Mouse (Mus musculus) testis, postnatal 10 days (tissue): ENCODE data around the gene Rufy3.

ENCODE experiments used
- DNase-seq: peaks from one replicate; pipeline ENCODE4 v3.0.0; 2021; ENCODE audit warnings: low spot score

The Rufy3 gene

DNA sequence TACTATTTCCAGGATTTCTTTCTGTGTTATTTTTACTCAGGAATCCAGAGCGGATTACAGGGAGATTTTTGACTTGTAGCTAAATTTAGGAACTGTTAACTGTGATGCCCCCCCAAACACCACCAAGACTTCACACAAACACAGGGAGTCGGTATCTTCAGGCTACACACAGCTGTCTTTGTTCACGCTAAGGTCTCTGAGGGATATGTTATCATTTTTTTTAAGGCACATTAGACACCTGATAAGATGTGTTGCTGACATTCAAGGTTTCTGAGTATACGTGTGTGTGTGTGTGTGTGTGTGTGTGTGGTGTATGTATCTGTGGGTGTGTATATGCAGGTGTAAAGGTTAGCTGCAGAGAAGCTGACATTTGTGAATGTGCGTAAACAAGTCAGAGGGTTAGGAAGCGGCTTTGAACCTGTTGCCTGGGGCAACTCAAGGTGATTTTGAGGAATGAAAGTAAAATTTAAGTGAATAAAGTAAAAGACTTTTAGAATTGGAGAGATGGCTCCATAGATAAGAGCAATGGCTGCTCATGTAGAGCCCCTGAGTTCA lies 121.0 kb downstream of the Rufy3 start:
- DNase-seq: no peak

- DNase-seq: no peak
These were observed 123.2 kb downstream of the Rufy3 start for GRCm38 (mm10) chr5:88687996-88688406.

GRCm38 (mm10) chr5:88688583-88689187 lies 123.8 kb downstream of the Rufy3 start:
- no peak for DNase-seq

DNA sequence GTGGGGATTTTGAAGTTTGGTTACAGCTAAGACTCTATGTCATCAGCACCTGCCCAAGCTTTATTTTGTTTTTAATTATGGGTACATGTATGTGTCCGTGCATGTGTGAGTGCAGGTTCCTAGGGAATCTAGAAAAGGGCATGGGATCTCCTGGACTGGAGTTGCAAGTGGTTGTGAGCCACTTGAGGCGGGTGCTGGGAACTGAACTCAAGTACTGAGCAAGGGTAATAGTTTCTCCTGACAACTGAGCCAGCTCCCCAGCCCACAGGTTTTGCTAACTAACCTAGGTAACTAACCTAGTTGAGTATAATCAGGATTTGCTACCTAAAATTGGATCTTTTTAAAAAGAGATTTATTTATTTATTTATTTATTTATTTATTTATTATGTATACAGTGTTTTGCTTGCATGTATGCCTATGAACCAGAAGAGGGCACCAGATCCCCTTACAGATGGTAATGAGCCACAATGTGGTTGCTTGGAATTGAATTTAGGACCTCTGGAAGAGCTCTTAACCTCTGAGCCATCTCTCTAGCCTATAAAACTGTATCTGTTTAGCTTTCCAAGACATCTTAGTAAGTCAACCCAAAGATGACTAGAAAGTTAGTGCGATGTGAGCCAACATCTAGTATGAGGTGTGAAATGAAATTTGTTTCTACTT lies 124.6 kb downstream of the Rufy3 start:
- DNase-seq: no peak

DNA sequence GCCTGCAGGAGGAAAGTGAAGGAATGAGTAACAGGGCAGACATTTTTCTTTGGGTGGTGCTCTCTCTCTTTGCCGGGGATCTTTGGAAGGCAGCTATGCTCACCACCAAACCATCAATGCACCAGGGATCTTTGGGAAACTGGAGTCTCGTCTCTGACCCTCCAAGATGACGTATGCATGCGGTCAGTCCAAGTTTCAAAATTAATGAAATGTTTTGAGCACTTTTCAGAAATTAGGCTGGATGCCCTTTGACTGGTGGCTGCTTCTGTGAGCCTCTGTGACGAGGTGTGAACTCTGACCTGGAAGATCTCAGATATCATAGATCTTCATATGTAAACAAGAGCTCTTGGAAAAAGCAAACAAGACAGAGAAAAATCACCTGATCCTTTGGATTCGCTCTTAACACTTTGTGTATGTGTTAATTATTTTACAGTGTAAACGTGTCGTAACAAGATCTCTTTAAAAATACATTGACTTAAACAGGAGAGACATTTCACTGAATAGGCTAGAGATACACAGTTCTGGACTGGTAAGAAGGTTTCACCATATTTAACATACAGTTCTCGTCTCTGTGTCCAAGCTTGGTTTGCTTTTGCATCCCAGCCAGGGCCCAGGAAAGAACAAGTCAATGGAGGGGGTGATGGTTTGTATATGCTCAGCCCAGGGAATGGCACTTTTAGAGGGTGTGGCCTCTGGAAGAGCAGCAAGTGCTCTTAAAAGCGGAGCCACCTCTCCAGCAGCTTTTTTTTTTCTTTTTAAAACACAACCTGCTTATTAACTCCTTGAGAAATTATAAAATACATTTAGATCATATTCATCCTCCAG lies 126.1 kb downstream of the Rufy3 start:
- no peak for DNase-seq

GRCm38 (mm10) chr5:88691506-88692095 lies 126.8 kb downstream of the Rufy3 start:
- no peak for DNase-seq

DNA sequence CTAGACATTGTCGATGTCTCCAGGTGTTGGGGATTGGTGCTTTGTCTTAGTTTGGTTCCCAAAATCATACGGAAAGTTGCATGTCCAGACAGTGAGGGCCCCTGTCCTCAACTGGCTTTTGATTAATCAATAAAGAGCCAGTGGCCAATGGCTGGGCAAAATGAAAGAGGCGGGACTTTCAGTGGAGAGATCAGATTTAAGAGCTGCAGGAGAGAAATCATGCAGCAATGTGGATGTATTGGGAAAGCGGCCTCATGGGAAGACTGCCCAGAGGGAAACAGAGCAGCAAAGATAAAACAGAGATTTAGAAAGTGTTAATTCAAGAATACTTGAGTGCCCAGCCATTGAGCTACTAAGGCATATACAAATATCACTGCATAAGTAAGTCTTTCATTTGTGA lies 127.7 kb downstream of the Rufy3 start:
- DNase-seq: no peak

GRCm38 (mm10) chr5:88693057-88693456 lies 128.2 kb downstream of the Rufy3 start:
- DNase-seq: no peak

DNA sequence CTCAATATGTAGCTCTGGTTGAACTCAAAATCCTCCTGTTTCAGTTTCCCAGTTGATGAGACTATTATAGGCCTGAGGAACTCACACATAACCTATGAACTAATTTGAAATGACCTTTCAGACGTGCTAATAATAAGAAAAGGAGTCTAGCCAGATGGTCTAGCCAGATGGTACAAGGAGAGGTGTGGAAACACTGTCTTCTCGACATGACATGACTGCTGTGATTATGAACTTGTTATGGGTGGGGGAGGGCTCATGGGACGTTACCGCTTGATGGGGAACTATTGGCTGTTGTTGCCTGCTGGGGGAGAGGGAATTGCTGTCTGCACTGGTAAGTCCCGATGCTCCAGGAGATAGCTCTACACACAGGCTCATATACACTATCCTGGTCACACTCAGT lies 132.5 kb downstream of the Rufy3 start:
- no peak for DNase-seq

GRCm38 (mm10) chr5:88699251-88699913 lies 134.5 kb downstream of the Rufy3 start:
- DNase-seq: no peak
